Mouse (Mus musculus) central nervous system, embryonic 11.5 days (tissue): ENCODE data around the gene Defa17. TPM values are rescaled to one million over a fixed set of nuclear protein-coding genes. Genes with fewer than 3 reads are reported as not detected.

ENCODE experiments used
- polyA plus RNA-seq: library from polyadenylated mRNA; depleted of rRNA; stranded (reverse); fragments of >200 nt; gene quantifications from 2 replicates; pipeline ENCODE4 v1.2.3, GENCODE M21; 2012; rRNA removed

The Defa17 gene
- polyA plus RNA-seq = not detected in 2 replicates

GRCm38 (mm10) chr8:21655480-21655879 is at the start of gene Defa17:
TSS of gene Defa17 (plus strand) at chr8:21655780.

GRCm38 (mm10) chr8:21617883-21618282 is 37.7 kb upstream of the Defa17 start, which contains the start of gene Defa26:
TSS of gene Defa26 (plus strand) at chr8:21618183.

GRCm38 (mm10) chr8:21665497-21665896 is 9.9 kb downstream of the Defa17 start, which contains the start of gene Defa34:
TSS of gene Defa34 (plus strand) at chr8:21665797.

GRCm38 (mm10) chr8:21703545-21703944 is 48.0 kb downstream of the Defa17 start, which contains the start of gene AY761184:
TSS of gene AY761184 (minus strand) at chr8:21703645.

Other genes with a start within 250 kb of the Defa17 start
- gene Defa36, start 228.4 kb upstream of the Defa17 start, polyA plus RNA-seq = not detected in 2 replicates
- gene Gm7849, start 199.2 kb upstream of the Defa17 start, polyA plus RNA-seq = 0.22 TPM in 1 of 2 replicates, not detected in the other
- gene Defa20, start 146.5 kb upstream of the Defa17 start, polyA plus RNA-seq = not detected in 2 replicates
- not detected in 2 replicates for gene Defa32, start 126.7 kb upstream of the Defa17 start, polyA plus RNA-seq
- not detected in 2 replicates for gene Defa37, start 90.4 kb upstream of the Defa17 start, polyA plus RNA-seq
- not detected in 2 replicates for gene Defa28, start 72.8 kb upstream of the Defa17 start, polyA plus RNA-seq
- gene Gm7861, start 61.3 kb upstream of the Defa17 start, polyA plus RNA-seq = not detected in 2 replicates
- not detected in 2 replicates for gene Defa26, start 37.6 kb upstream of the Defa17 start, polyA plus RNA-seq
- gene Defa34, start 10.0 kb downstream of the Defa17 start, polyA plus RNA-seq = not detected in 2 replicates
- not detected in 2 replicates for gene AY761184, start 47.9 kb downstream of the Defa17 start, polyA plus RNA-seq
- 0.28 TPM in 1 of 2 replicates, not detected in the other for gene Defa24, start 78.7 kb downstream of the Defa17 start, polyA plus RNA-seq
- gene Defb50, start 167.8 kb downstream of the Defa17 start, polyA plus RNA-seq = not detected in 2 replicates
- gene Defb2, start 184.1 kb downstream of the Defa17 start, polyA plus RNA-seq = not detected in 2 replicates
- gene Defb10, start 203.1 kb downstream of the Defa17 start, polyA plus RNA-seq = not detected in 2 replicates
- gene Defb9, start 229.6 kb downstream of the Defa17 start, polyA plus RNA-seq = not detected in 2 replicates